8 mouse cellular contexts compared by ENCODE assay signal in the genomic region with DNA sequence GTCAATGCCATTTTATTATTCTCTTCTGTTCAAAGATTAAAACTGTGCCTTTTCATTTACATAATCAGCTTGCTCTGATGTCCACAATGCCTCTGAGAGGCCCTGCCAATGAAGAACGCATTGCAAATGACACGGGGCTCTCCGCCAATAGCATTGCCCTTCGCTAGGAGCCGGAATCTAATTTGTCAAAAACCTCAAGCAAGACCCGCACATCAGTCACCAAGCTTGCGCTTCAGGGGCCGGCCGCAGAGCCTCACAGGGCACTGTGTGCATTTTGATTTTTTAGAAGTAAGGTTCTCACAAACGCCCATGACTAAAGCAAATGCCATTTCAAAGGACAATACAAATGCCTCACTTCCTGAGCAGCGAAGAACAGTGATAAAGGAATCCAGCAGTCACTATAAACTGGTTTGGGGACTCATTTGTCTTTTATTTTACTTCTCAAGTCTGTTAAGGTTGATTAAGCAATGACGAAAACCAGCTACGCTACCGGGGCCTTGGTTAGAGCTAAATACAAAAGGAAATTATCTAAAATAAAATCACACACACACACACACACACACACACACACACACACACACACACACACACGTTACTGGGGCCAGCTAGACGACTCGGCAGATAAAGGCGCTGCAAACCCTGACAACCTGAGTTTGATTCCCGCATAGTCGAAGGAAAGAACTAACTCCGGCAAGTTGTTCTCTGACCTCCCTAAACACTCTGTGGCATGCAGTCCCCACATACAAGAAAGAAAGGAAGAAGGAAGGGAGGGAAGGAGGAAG. TPM values are rescaled to one million over a fixed set of nuclear protein-coding genes. Genes with fewer than 3 reads are reported as not detected.
DNase-seq lines count a peak whose midpoint lies in the region; ATAC-seq lines count a peak whose summit lies in the region.

No protein-coding gene starts in this region.

- no peak overlapping the region for H3K27ac ChIP-seq in liver, embryonic 11.5 days (ENCODE audit: low read depth, low read length)
- H3K27ac ChIP-seq in embryonic facial prominence, embryonic 12.5 days, result no peak overlapping the region
- no peak overlapping the region for H3K27ac ChIP-seq in stomach, embryonic 16.5 days (ENCODE audit: low read length)

- H3K4me1 ChIP-seq in liver, embryonic 11.5 days (replicated peaks; ENCODE audit: control insufficient read depth, insufficient read depth, low read length), result no peaks in the 10 kb centered on the region
- H3K4me1 ChIP-seq in embryonic facial prominence, embryonic 12.5 days, result peaks cover 7% of the 10 kb centered on the region; the same call in 1 of the 2 replicates
- no peaks in the 10 kb centered on the region; the same call in 1 of the 2 replicates for H3K4me1 ChIP-seq in stomach, embryonic 16.5 days (ENCODE audit: control insufficient read depth, insufficient read depth, low read length)

- H3K9me3 ChIP-seq in liver, embryonic 11.5 days (ENCODE audit: control insufficient read depth, low read length), result no peaks in the 10 kb centered on the region
- H3K9me3 ChIP-seq in embryonic facial prominence, embryonic 12.5 days, result no peaks in the 10 kb centered on the region
- no peaks in the 10 kb centered on the region for H3K9me3 ChIP-seq in stomach, embryonic 16.5 days (replicated peaks; ENCODE audit: control insufficient read depth, low read length)

- H3K27me3 ChIP-seq in liver, embryonic 11.5 days (replicated peaks; ENCODE audit: control insufficient read depth, insufficient read depth, low read length), result no peaks in the 10 kb centered on the region
- no peaks in the 10 kb centered on the region for H3K27me3 ChIP-seq in embryonic facial prominence, embryonic 12.5 days
- H3K27me3 ChIP-seq in stomach, embryonic 16.5 days (ENCODE audit: control insufficient read depth, insufficient read depth, low read length), result no peaks in the 10 kb centered on the region

- H3K36me3 ChIP-seq in liver, embryonic 11.5 days (ENCODE audit: control insufficient read depth, insufficient read depth, low read length), result no peaks in the 10 kb centered on the region
- no peaks in the 10 kb centered on the region for H3K36me3 ChIP-seq in embryonic facial prominence, embryonic 12.5 days
- no peaks in the 10 kb centered on the region for H3K36me3 ChIP-seq in stomach, embryonic 16.5 days (ENCODE audit: control insufficient read depth, insufficient read depth, low read length)

- no peak for ATAC-seq in liver, embryonic 11.5 days (replicated peaks; ENCODE audit: low FRiP score)
- ATAC-seq in embryonic facial prominence, embryonic 12.5 days (ENCODE audit: insufficient number of reproducible peaks, insufficient read depth, low FRiP score, low TSS enrichment), result peak; percentile 64; the same call in 1 of the 2 replicates
- peak; percentile 10 to 53; a peak in 3 of 4 replicates for ATAC-seq in hematopoietic stem cell, adult 5-6 weeks (replicated peaks in 1 of 2; ENCODE audit: insufficient read depth in 1 of 2, low FRiP score in 2 of 2, low TSS enrichment in 1 of 2, low read depth in 1 of 2, poor library complexity in 2 of 2, severe bottlenecking in 2 of 2)
- no peak; the same call in 1 of the 2 replicates for ATAC-seq in stomach, embryonic 16.5 days (ENCODE audit: insufficient read depth, low FRiP score)
- ATAC-seq in inflammation-experienced regulatory T-cells, adult 6 months, result no peak

- no peak for DNase-seq in liver, embryonic 11.5 days (ENCODE audit: low spot score)
- no peak for DNase-seq in liver
- peak; percentile 52 to 60 for DNase-seq in layer of hippocampus, postnatal 10 days (ENCODE audit: low spot score in 2 of 2)
- peak; percentile 46 for DNase-seq in lung, postnatal 36 days

- no peak overlapping the region for H3K9ac ChIP-seq in liver, embryonic 11.5 days (ENCODE audit: low read depth, low read length)
- H3K9ac ChIP-seq in embryonic facial prominence, embryonic 12.5 days, result no peak overlapping the region
- H3K9ac ChIP-seq in stomach, embryonic 16.5 days (ENCODE audit: low read length), result no peak overlapping the region

- 28% methylated on average over 21 of the region's 21 CpGs for WGBS in liver, embryonic 11.5 days
- 12% methylated on average over 21 of the region's 21 CpGs for WGBS in embryonic facial prominence, embryonic 12.5 days
- 19% methylated on average over 21 of the region's 21 CpGs for whole genome bisulfite sequencing in stomach, embryonic 16.5 days

- H3K4me3 ChIP-seq in liver, embryonic 11.5 days (ENCODE audit: low read depth, low read length), result no peak overlapping the region
- peak overlapping the region; percentile 22; the same call in 1 of the 2 replicates for H3K4me3 ChIP-seq in embryonic facial prominence, embryonic 12.5 days
- H3K4me3 ChIP-seq in stomach, embryonic 16.5 days (replicated peaks; ENCODE audit: low read length), result peak overlapping the region; percentile 22

- peak overlapping the region; percentile 34; the same call in 1 of the 2 replicates for H3K4me2 ChIP-seq in liver, embryonic 11.5 days
- H3K4me2 ChIP-seq in embryonic facial prominence, embryonic 12.5 days (replicated peaks), result peak overlapping the region; percentile 47
- peak overlapping the region; percentile 50 for H3K4me2 ChIP-seq in stomach, embryonic 16.5 days (ENCODE audit: low read depth, low read length)

RNA-seq across cellular contexts. Expression of a gene that starts 24.4 kb away (rescaled TPM):
- 64.3 and 67.4 TPM in 2 replicates for polyA plus RNA-seq in liver, embryonic 11.5 days (2014; fragmentation: Nextera tagmentation; extraction: Ambion mirVana)
- polyA plus RNA-seq in embryonic facial prominence, embryonic 12.5 days (2016; fragmentation: Nextera tagmentation; extraction: Ambion mirVana), result 58.8 and 69.4 TPM in 2 replicates
- 5.4 and 14.9 TPM in 2 replicates for total RNA-seq in hematopoietic stem cell, adult 5-6 weeks (2017)
- total RNA-seq in layer of hippocampus, postnatal 10 days (2021), result 10 to 100 TPM; 50.3 to 51.7 TPM
- 63.3 and 65.7 TPM in 2 replicates for polyA plus RNA-seq in stomach, embryonic 16.5 days (2015; fragmentation: Nextera tagmentation; extraction: Ambion mirVana)
- 1 to 10 TPM; 3.9 to 5.7 (median 4.9) TPM for polyA plus RNA-seq in inflammation-experienced regulatory T-cells, adult 6 months (2017; shearing (Covaris generic))

Comparison
In these comparisons a context has a peak if more than half of its experiments do, and no peak if none do; other contexts are left out.
1. ATAC-seq: peak in embryonic facial prominence, embryonic 12.5 days (single experiment) and hematopoietic stem cell, adult 5-6 weeks (2 of 2); none in liver, embryonic 11.5 days (single experiment), stomach, embryonic 16.5 days (single experiment) and inflammation-experienced regulatory T-cells, adult 6 months (single experiment).
2. DNase-seq: peak in layer of hippocampus, postnatal 10 days (2 of 2) and lung, postnatal 36 days (single experiment); none in liver, embryonic 11.5 days (single experiment) and liver (single experiment).
3. Peak in every context shown above with its lines, with median percentiles within 50 percentile points of each other: H3K4me2 ChIP-seq.